Mouse (Mus musculus) spleen, adult 2 months (tissue): ENCODE data around the gene Fras1.

Experiments
- CTCF ChIP-seq: fragments of 200-500 bp; IDR thresholded peaks from 2 replicates; pipeline ENCODE4 v1.5.1; 2011; ENCODE audit warnings: mild to moderate bottlenecking, inconsistent platforms; ENCODE audit not compliant: insufficient read depth, insufficient read length, insufficient replicate concordance; ENCODE audit errors: extremely low read depth
- POLR2A ChIP-seq: fragments of 200-500 bp; IDR thresholded peaks from 2 replicates; pipeline ENCODE4 v1.6.1; 2011; ENCODE audit warnings: low read depth, low read length, inconsistent platforms

DNA sequence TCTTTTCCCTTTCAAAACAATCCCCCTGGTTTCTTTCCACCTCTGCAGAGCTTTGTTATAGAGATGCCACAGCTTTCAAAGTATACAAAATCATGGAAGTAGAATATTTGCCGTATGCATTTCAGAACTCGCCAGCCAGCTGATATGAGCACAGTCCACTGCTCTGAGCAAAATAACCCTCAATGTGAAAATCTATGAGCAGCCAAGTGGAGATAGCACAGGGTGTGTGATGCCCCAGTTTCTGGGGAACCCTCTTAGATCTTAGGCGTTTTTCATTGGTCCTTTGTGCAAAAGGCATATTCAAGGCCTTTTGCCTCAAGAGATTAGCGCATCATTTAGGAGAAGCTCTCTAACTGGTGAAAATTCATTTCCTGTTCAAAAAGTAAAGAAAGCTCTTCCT, 170.4 kb downstream of the Fras1 start:
- TF ChIP-seq CTCF, result no peak
- no peak for TF ChIP-seq POLR2A
